Mouse (Mus musculus): ENCODE measurements at regions not wholly inside any gene's neighbourhood (a gene's known extent, or its start where the extent isn't known, plus 50 kb on each side); places are given as distances from the start of the nearest gene placed in this dataset.

- H3K27ac ChIP-seq (replicated peaks; ENCODE audit: low read depth, low read length): no peak overlapping the region
- no peaks in the 10 kb centered on the region for H3K36me3 ChIP-seq (replicated peaks; ENCODE audit: control insufficient read depth, insufficient read depth, low read depth, low read length)
- H3K4me3 ChIP-seq (ENCODE audit: low read depth, low read length): no peak overlapping the region
- H3K9ac ChIP-seq (replicated peaks; ENCODE audit: low read length): no peak overlapping the region
- no peak for ATAC-seq (replicated peaks; ENCODE audit: insufficient number of reproducible peaks, low FRiP score, low TSS enrichment, low read depth)
- no peaks in the 10 kb centered on the region for H3K4me1 ChIP-seq (ENCODE audit: control insufficient read depth, insufficient read depth, low read length)
- no peaks in the 10 kb centered on the region for H3K9me3 ChIP-seq (replicated peaks; ENCODE audit: control insufficient read depth, low read length)
- H3K4me2 ChIP-seq (ENCODE audit: low read depth, low read length): no peak overlapping the region
- WGBS: 17% methylated on average over 1 of the region's 1 CpGs
- H3K27me3 ChIP-seq (ENCODE audit: control insufficient read depth, insufficient read depth, low read length): no peaks in the 10 kb centered on the region
- DNase-seq (ENCODE audit: low spot score): peak; percentile 35
Observed at GRCm38 (mm10) chrX:133787112-133787511, 63.7 kb upstream of the Tnmd start.

DNA sequence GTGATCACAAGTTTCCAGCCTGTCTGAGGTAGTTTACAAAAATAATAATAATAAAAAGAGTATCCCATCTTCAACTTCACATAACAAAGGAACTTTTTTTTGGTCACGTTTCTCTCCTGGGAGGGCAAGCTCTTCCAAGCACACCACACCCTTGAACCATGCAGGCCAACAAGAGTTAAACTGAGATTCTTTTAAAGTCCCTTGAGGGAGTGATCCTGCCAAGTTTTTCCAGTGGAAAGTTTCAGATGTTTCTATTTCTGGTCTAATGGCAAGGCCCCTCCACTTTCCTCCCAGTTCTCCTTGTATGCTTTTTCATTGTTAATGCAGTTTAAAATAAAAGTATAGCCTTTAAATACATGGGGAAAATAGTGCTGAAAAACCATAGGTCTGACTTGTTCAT lies 65.2 kb upstream of the Pcdh19 start:
- Histone ChIP-seq H3K4me2 (ENCODE audit: low read depth, low read length) (no peak overlapping the region), H3K4me3 (ENCODE audit: low read depth, low read length) (no peak overlapping the region), H3K9me3 (replicated peaks; ENCODE audit: control insufficient read depth, low read length) (no peaks in the 10 kb centered on the region), H3K9ac (replicated peaks; ENCODE audit: low read length) (no peak overlapping the region), H3K4me1 (ENCODE audit: control insufficient read depth, insufficient read depth, low read length) (no peaks in the 10 kb centered on the region), H3K27me3 (ENCODE audit: control insufficient read depth, insufficient read depth, low read length) (no peaks in the 10 kb centered on the region), H3K36me3 (replicated peaks; ENCODE audit: control insufficient read depth, insufficient read depth, low read depth, low read length) (no peaks in the 10 kb centered on the region), H3K27ac (replicated peaks; ENCODE audit: low read depth, low read length) (no peak overlapping the region)
- DNase-seq (ENCODE audit: low spot score): no peak
- 79% methylated on average over 1 of the region's 1 CpGs for WGBS
- no peak for ATAC-seq (replicated peaks; ENCODE audit: insufficient number of reproducible peaks, low FRiP score, low TSS enrichment, low read depth)

GRCm38 (mm10) chrX:133752232-133752631 lies 63.4 kb upstream of the Pcdh19 start:
- Histone ChIP-seq H3K4me3 (ENCODE audit: low read depth, low read length) (no peak overlapping the region), H3K9ac (replicated peaks; ENCODE audit: low read length) (no peak overlapping the region), H3K4me2 (ENCODE audit: low read depth, low read length) (no peak overlapping the region), H3K27ac (replicated peaks; ENCODE audit: low read depth, low read length) (no peak overlapping the region), H3K4me1 (ENCODE audit: control insufficient read depth, insufficient read depth, low read length) (no peaks in the 10 kb centered on the region), H3K36me3 (replicated peaks; ENCODE audit: control insufficient read depth, insufficient read depth, low read depth, low read length) (no peaks in the 10 kb centered on the region), H3K9me3 (replicated peaks; ENCODE audit: control insufficient read depth, low read length) (no peaks in the 10 kb centered on the region), H3K27me3 (ENCODE audit: control insufficient read depth, insufficient read depth, low read length) (no peaks in the 10 kb centered on the region)
- no peak for ATAC-seq (replicated peaks; ENCODE audit: insufficient number of reproducible peaks, low FRiP score, low TSS enrichment, low read depth)
- WGBS: 91% methylated on average over 3 of the region's 3 CpGs
- no peak for DNase-seq (ENCODE audit: low spot score)

DNA sequence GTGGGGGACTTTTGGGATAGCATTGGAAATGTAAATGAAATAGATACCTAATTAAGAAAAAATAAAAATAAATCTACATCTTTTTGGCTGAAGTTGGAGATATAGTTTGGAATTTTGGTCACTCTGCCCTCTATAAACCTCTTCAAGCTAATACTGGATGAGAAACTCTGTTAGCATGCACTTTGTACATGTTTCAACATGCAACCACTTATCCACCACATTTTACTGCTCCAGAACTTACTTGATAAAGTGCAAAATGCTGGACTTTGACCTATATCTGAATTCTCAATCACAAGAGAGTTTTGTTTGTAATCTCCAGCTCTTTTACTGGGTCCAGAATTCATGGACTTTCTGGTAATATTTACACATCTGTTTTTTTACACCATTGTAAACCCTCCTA lies 54.7 kb upstream of the Pcdh19 start:
- Histone ChIP-seq H3K9ac (replicated peaks; ENCODE audit: low read length) (no peak overlapping the region), H3K27me3 (ENCODE audit: control insufficient read depth, insufficient read depth, low read length) (no peaks in the 10 kb centered on the region), H3K4me2 (ENCODE audit: low read depth, low read length) (no peak overlapping the region), H3K9me3 (replicated peaks; ENCODE audit: control insufficient read depth, low read length) (no peaks in the 10 kb centered on the region), H3K36me3 (replicated peaks; ENCODE audit: control insufficient read depth, insufficient read depth, low read depth, low read length) (no peaks in the 10 kb centered on the region), H3K4me3 (ENCODE audit: low read depth, low read length) (no peak overlapping the region), H3K27ac (replicated peaks; ENCODE audit: low read depth, low read length) (no peak overlapping the region), H3K4me1 (ENCODE audit: control insufficient read depth, insufficient read depth, low read length) (no peaks in the 10 kb centered on the region)
- no peak for DNase-seq (ENCODE audit: low spot score)
- no peak for ATAC-seq (replicated peaks; ENCODE audit: insufficient number of reproducible peaks, low FRiP score, low TSS enrichment, low read depth)

DNA sequence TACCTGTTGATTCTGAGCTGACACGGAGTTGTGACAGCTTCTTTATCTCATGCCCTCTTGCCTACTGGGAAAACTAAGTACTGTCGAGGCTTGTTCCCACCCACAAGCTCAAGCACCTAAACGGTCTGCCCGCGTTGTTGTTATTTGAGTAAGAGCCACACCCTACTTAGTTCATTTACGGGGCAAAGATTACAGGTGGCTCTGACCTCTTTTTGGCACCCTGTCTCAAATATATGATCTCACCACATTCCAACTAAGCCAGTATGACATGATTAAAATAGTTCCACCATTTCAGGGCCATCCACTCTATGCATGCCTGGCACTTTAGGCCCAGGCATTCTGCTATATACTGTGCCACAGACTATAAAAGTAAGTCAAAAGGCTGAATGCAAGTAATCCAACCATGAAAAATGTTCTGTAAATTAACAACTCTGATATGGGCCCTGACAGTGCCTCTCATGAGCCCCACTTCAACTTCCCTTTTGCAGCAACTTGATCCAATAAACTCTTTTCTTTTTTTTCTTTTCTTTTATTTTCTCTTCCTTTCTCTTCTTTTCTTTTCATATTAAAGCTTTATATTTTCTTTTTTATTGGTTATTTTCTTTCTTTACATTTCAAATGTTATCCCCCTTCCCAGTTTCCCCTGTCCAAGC lies 50.3 kb upstream of the Pcdh19 start:
- Histone ChIP-seq H3K4me2 (ENCODE audit: low read depth, low read length) (no peak overlapping the region), H3K4me3 (ENCODE audit: low read depth, low read length) (no peak overlapping the region), H3K9ac (replicated peaks; ENCODE audit: low read length) (no peak overlapping the region), H3K27ac (replicated peaks; ENCODE audit: low read depth, low read length) (no peak overlapping the region), H3K36me3 (replicated peaks; ENCODE audit: control insufficient read depth, insufficient read depth, low read depth, low read length) (no peaks in the 10 kb centered on the region), H3K4me1 (ENCODE audit: control insufficient read depth, insufficient read depth, low read length) (no peaks in the 10 kb centered on the region), H3K9me3 (replicated peaks; ENCODE audit: control insufficient read depth, low read length) (no peaks in the 10 kb centered on the region), H3K27me3 (ENCODE audit: control insufficient read depth, insufficient read depth, low read length) (no peaks in the 10 kb centered on the region)
- ATAC-seq (replicated peaks; ENCODE audit: insufficient number of reproducible peaks, low FRiP score, low TSS enrichment, low read depth): no peak
- DNase-seq (ENCODE audit: low spot score): no peak
- WGBS: 82% methylated on average over 6 of the region's 6 CpGs

Data from embryonic facial prominence, embryonic 11.5 days (tissue).